Mouse (Mus musculus) c-Kit-positive CD71-positive TER-119-negative erythroid progenitor cells, embryonic 14.5 days (primary cell): Measurements from ENCODE around the gene Nrbp1.
"Not testable (repeated sequence)": the region's sequence is repeated elsewhere in the genome, so short reads cannot be mapped to it uniquely, and the experiment has no call there.

Source experiments
- DNase-seq: peaks from one replicate; pipeline ENCODE4 v3.0.0-alpha.2; 2013; ENCODE audit warnings: low read depth

Gene Nrbp1

DNA sequence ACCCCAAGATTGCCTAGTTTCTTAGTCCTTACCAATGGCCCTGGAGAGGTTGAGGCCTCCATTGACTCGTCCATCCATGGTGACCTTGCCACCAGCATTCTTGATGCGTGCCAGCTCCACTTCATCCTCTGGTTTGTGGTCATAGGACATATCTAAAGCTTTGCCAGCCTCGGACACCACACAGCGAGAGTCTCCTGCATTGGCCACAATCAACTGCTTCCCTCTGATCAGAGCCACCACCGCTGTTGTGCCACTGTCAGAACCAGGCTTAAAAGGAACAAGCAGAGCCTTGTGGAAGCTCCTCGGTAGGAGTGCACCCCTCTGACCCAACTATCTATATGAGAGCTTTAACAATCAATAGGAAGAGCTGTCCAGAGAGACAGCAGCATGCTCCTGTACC is 36.2 kb upstream of the Nrbp1 start:
- DNase-seq, result no peak

DNA sequence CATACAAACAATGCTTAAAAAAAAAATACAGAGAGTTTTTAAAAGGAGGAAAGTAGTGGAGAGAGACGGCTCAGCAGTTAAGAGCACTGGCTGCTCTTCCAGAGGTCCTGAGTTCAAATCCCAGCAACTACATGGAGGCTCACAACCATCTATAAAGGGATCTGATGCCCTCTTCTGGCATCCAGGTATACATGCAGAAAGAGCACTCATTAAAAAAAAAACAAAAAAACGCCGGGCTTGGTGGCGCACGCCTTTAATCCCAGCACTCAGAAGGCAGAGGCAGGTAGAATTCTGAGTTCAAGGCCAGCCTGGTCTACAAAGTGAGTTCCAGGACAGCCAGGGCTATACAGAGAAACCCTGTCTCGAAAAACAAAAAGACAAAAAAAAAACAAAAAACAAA is 24.1 kb upstream of the Nrbp1 start:
- not testable (repeated sequence) for DNase-seq

DNA sequence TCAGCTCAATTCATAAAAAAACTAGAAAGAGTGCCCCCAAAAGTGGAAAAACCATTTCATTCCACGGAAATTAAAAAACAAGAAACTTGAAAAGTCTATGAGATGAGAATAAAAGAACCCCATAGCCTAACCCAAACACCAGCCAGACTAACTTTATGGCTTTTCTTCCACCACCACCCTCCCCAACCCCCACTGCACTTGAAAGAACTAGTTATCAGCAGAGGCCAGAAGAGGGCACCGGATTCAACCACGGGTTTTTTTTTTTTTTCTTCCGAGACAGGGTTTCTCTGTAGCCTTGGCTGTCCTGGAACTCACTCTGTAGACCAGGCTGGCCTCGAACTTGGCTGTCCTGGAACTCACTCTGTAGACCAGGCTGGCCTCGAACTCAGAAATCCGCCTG is 22.4 kb upstream of the Nrbp1 start:
- peak; percentile 75 for DNase-seq

DNA sequence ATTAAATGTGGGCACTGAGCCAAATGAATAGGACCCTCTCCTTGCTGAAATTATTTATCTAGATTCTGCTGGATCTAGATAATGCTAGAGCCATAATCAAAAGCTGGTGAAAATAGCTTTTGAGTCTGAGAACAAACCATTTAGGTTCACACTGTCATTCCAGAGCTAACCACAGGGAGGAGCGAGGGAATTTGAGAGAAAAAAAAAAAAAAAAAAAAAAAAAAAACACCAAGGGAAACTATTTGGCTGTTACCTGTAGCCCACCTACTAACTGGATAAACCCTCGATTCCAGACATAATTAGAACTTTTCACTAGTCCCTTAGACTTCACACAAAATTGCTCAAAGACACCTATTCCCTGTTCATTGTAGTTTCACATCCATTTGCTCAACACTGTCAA is 21.6 kb upstream of the Nrbp1 start:
- DNase-seq, result peak; percentile 80

DNA sequence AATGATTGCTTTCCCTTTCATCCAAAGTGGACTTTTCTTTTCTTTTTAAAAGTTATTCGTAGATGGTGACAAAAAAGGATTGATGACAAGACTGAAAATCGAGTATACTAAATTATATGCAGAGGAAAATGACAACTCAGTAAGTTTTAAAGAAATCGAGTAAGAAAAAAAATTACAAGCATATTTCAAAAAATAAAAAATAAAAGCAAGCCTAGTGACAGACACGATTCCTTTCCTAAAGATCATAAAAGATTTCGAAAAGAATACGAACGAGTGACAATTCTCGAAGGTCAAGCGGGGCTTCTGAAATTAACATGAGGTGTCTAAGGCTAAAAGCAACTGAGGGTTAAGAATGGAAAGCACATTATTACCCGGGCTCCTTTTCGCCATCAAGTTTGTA is 21.2 kb upstream of the Nrbp1 start:
- DNase-seq, result no peak

DNA sequence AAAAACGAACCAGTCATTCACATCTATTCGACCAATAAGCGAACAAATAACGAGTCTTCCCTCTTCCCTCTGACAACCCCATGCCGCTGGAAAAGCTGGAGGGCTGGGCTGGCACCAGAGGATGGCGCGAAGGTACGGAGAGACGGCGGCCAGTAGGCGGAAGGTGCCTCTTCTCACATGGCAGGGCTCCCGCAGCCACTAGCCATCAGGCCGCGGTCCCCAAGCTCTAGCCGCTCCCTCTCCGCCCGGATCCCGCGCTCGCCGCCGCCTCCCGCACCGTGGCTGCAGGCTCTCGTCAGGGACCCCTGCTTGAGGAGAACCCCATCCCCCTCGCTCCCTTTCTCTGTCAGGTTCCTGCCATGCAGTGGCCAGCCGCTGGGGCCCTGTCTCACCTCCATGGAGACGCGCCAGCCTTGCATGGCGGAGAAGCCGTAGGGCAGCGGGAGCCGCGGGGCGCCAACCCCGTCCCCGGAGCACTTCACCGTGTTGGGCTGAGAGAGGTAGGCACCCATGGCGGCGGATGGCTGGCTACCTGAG is 20.7 kb upstream of the Nrbp1 start:
- no peak for DNase-seq

DNA sequence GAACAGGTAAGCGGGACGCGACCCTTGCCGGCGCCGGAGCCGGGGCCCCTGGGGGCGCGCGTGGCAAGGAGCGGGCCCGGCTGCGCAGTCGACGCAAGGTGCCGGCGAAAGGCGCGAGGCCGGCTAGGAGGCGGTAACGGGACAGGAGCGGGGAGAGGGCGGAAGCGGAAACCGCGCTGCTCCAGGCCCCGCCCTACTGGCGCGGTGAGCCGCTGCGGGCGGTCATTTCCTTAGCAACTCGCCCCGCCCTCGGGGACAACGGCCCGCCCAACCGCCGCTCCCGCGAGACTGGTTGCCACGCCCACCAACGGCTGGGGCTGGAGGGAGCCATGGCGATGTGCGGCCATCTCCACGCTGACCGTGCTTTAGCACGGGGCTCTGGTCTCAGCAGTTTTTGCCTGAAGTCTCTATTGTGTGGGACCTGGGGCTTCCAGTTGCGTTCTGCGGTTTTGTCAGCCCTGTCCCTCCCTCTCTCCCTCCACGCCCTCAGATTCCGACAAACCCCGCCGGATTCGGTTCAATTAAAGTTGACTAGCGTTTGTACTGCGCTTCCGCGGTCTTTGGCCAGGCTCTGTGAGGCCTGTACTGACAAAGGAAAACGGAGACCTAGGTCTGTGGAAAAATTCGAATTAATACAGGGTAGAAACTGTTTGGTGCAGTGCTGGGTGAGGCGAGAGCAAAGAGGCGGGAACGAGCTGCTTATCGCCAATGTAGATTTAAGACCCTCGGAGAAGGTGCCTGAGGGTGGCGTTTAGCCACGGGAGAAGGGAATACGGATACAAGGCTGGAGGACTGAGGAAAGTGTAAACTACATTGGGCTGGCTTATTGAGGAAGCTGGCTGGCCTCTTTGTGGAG is 20.0 kb upstream of the Nrbp1 start, which contains the start of gene Ppm1g:
Gene Ppm1g, minus strand, starts transcription at position 240 of the 856 bp plus-strand sequence.
- peak; percentile 93 for DNase-seq

DNA sequence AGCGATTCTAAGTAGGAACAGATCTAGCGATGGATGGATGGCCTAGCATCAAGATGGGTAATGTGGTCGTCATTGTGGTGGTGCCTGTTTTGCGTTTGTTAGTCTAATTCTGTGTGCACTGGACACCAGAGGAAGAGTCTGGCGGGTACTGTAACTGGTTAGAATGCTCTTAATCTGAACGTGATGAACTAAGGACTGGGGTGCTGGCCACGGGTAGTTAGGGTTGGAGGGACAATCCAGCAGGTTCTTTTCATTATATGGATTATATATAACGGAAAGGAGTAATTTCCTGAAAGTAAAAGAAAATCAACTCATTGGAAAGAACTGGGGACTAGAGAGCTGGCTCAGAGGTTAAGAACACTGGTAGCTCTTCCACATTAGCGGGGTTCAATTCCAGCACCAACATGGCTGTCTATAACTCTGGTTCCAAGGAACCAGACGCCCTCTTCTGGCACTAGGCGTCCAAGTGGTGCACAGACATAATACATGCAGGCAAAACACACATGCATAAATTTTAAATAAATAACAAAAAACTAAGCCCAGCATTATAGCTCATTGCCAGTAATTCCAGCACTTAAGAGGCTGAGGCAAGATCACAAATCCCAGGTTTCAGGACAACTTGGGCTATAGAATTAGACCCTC is 19.2 kb upstream of the Nrbp1 start:
- peak; percentile 63 for DNase-seq

DNA sequence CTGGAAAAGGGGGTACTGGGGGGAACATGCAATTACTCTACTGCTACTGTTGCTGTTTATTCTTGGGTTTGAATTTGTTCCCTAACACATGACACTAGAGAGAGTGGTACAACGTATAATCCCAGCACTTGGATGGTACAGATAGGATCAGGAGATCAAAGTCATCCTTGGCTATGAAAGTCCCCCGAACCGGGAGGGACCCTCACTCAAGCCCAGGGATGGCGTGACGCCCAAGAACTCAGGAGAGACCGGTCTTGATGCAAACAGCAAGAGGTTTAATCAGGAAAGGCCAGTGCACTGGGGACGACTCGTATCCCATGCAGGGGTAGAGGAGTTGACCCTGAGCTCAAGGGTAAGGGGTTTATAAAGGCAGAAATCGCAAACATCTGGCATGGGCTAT is 18.0 kb upstream of the Nrbp1 start:
- DNase-seq, result no peak

DNA sequence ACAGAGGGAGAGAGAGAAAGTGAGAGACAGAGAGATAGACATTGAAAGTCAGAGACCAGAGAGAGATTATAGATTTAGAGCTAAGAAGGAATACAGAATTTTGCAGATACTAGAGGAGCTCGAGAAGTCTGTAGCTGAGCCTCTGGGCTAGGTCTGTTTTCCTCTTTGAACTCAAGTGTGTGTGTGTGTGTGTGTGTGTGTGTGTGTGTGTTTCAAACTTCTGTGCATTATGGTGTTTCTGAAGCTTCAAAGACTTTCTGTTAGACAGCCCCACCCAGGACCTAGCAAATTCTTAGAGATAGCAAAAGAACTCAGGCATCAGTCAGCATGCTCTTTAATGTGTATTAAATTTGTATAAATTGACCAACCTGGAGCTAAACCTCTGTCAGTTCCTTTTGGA is 14.0 kb upstream of the Nrbp1 start:
- DNase-seq, result no peak

DNA sequence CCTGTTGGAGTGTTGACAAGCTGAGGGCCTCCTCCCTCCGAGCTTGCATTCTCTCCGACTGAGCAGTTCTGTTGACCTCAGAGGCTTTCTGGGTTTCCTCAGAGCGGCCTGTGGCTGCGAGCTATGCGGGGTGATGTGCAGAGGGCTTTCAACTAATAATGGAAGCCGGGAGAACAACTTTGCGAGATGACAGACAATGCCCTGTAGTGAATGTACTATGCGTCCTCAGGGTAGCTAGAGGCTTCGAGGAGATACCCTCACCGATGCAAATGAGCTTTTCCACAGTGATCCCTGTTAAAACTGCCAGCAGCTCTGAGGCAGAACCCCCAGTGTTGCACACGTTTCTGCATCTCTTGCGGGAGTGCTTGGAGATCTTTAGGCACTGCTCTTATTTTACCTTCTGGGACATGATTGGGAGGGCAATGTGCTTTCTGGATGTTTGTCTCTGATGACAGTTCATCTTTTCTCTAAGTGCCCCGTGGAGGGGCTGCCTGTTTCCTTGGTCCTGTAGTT is 914 bp downstream of the Nrbp1 start:
- no peak for DNase-seq

DNA sequence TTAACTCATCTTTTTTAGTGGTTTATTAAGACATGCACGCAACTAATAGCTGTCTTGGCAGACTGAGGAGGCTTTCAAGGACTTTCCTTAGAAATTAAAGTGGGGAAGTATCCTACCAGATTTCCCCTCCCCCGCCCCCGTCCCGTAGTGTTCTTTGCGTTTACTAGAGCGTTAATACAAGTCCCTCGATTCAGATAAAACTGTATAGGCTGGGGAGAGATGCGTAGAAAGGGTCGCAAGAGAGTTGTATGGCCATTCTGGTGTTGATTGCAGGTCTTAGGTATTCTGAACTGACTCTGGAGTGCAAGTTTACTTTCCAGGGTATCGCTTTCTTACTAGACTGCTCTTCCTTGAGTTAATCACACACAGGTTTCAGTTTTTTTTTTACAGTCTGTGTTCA is 1.5 kb downstream of the Nrbp1 start:
- DNase-seq, result no peak

DNA sequence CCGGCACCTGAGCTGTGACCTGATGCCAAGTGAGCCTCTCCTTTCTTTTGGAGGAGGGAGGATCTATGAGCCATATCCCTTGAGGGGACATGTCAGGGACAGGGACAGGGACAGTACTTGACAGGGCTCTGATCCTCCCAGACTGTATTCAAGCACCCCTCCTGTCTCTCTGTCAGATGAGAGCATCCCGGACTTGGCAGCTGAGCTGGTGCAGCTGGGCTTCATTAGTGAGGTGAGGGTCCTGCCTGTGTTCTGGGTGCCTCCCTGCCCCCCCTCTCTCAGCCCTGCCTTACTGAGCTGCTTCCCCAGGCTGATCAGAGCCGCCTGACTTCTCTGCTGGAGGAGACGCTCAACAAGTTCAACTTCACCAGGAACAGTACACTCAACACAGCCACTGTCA is 10.1 kb downstream of the Nrbp1 start:
- DNase-seq, result no peak

DNA sequence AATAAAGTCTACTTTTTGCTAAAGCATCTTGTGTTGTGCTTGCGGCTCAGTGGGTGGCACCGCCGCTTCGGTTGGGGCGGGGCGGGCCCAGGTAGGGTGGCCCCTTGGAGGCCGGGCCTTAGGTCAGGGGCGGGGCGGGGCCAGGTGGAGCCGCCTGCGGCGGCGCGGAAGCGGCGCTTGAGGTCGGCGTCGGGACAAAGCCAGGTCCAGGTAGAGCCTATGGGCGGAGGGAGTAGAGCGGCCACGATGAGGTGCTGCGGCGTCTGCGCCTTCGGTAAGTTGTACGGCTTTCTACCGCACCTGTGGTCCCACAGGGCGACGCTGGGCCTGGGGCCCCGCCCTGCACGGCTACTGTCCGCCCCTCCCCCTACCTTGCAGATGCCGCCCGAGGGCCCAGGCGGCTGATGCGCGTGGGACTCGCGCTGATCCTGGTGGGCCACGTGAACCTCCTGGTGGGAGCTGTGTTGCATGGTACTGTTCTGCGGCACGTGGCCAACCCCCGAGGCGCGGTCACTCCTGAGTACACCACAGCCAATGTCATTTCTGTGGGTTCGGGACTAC is 11.0 kb downstream of the Nrbp1 start, which contains the start of gene Krtcap3:
Gene Krtcap3, plus strand, starts transcription at position 151 of the 561 bp plus-strand sequence.
- DNase-seq, result no peak

DNA sequence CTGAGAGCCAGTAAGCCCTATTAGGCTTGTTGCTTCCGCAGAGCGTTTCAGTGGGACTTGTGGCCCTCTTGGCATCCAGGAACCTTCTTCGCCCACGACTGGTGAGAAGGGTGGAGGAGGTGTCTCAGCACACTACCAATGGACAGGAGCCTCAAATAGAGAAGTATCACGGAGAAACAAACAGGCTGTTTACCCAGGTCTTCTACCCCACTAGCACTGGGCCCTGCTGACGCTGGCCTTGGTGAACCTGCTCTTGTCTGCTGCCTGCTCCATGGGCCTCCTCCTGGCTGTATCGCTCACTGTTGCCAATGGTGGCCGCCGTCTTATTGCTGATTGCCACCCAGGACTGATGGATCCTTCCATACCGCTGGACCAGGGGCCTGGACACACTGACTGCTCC is 11.5 kb downstream of the Nrbp1 start:
- no peak for DNase-seq

DNA sequence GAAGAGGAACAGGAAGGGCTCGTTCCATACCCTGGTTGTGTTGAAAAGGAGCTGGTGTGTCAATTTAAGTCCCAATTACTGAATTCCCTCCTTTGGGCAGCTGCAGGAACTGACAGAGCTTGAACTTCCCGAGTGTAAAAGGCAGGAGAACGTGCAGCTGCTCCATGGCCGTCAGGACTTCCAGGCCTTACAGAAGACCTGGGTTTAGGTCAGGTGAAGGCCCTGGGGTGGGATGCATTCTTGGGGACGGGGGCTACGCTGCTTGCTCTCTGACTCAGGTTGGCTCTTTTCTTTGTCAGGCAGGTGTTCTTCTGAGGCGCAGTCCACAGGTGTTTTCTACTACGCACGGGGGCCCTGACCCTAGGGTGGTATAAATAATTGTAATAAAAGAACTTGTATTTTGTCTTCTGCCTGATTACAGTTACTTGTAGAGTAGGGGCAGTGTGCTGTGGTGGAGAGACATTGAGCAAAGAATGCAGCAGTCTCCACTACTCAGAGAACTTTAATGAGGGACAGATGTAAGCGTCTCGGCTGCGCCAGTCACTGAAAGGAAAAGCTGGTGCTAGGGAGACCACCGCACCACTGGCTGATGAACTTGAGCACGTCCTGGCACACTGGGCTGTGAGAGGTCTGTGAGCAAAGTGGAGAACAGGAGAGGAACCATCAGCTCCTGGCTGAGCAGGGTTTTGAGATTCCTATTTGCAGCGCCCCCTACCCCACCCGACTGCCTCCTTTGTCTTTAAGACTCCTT is 12.3 kb downstream of the Nrbp1 start:
- DNase-seq, result no peak

DNA sequence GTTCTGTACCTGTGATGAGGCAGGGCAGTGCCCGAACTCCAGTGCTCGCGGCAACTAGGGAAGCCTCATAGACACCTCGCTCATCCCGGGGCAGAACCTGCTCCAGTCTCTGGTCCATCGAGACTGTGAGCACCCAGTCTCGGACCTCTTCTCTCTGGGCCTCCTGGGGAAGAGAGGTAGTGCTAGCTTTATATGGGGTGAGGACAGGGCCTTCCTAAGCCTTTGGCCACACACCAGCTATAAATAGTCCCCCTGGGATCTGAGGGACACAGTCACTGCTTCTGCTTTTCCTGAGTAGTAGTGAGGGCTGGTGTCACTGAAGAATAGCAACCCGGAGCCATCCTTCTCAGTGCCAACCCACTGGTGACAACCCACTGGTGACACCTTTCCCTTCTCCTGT is 13.1 kb downstream of the Nrbp1 start:
- DNase-seq, result no peak

DNA sequence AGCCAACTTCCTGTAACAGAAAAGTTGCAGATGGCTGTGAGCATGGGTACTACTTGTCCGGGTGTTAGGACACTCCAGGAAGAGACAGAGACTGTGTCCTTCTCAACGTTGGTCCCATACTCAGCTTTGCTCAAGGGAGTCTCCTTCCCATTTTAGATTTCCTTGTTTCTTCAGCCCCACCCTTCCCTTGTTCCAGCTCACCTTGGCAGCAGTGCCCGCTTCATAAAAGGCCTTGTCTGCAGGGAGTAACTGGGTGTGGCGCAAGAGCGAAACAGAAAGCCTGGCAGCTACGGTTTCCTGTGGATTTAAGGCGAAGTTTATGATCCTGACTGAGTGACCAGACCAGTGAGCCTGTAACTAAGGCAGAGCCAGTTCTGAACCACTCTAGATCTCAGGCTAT is 13.8 kb downstream of the Nrbp1 start:
- DNase-seq, result no peak

DNA sequence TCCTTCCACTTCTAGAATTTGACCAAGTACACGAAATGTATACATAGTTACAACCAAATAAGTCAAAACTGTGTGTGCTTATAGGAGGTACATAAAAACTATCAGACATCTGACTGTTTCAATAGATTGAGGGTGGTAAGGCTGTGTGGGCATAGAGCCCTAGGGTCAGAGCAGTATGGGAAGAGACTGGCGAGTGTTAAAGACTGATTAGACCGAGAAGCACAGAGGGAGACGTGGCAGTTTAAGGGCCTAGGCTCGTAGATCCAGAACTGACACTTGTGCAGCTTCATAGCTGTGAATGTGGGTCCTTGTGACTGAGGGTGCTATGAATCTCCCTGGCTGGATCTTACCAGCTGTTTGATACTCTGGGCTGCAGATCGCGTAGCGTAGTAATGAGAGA is 14.2 kb downstream of the Nrbp1 start:
- DNase-seq, result no peak

DNA sequence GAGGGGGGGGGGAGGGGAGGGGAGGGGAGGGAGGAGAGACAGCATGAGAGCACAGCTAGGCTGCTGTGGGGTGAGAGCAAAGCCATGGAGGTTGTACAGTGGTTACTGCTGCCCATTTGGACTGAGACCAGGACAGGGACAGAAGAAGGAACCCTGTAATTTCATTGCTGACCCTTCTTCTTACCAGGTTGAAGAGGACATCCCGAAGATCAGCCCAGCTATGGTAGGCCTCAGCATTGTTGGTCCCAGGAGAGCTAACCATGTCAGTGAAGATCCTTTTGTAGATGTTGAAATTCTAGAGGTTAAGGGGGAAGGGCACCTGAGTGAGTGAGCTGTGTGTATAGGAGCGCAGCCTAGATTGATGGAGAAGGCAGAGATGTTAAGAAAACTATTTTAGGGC is 14.7 kb downstream of the Nrbp1 start:
- no peak for DNase-seq

DNA sequence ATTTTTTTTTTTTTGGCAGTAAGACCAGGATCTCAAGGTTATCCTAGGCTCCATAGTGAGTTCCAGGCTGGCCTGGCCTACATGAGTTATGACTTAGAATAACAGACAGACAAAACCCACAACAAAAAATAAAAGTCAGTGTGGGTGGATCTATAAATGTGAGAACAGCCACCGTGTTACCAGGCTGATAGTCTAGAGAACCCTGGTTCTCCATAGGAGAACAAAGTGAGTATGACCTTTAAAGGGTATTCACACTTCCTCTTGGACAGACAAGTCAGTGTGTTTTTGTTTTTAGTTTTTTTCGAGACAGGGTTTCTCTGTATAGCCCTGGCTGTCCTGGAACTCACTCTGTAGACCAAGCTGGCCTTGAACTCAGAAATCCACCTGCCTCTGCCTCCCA is 15.3 kb downstream of the Nrbp1 start:
- no peak for DNase-seq

DNA sequence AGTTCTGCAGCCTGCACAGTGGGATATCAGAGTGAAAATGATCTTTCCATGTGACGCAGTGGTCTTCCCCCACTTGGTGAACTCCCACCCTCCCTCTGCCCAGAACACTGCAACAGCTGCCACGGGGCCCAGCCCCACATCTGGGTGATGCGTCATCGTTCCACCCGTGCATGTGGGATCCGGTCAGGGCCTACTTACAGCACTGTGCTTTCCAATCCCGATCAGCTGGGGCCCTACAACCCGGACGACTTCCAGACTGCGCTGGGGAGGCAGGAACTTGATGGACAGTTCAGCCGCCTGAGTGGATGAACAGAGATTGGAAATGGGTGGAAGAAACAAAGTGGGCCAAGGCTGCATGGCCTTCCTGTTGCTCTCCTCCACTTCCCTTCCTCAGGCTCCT is 17.0 kb downstream of the Nrbp1 start:
- DNase-seq, result no peak
